Mouse (Mus musculus) cerebellum, adult 2 months (tissue): ENCODE measurements at regions not wholly inside any gene's neighbourhood (a gene's known extent, or its start where the extent isn't known, plus 50 kb on each side); places are given as distances from the start of the nearest gene placed in this dataset.

Experiments
- CTCF ChIP-seq: fragments of 200-500 bp; IDR thresholded peaks from 2 replicates; pipeline ENCODE4 v1.5.1; 2011; ENCODE audit warnings: low read depth, mild to moderate bottlenecking, control low read depth, low read length, moderate library complexity, borderline replicate concordance; ENCODE audit not compliant: insufficient read depth
- POLR2A ChIP-seq: fragments of 200-500 bp; IDR thresholded peaks from 2 replicates; pipeline ENCODE4 v1.6.1; 2011; ENCODE audit warnings: low read length, control low read depth, borderline replicate concordance; ENCODE audit not compliant: insufficient read depth

GRCm38 (mm10) chr10:66911261-66911911 is 184.5 kb upstream of the Jmjd1c start:
- no peak for TF ChIP-seq POLR2A
- no peak; the same call in 1 of the 2 replicates for TF ChIP-seq CTCF
